Mouse (Mus musculus): ENCODE results near the gene Snx10. TPM values are rescaled to one million over a fixed set of nuclear protein-coding genes. Genes with fewer than 3 reads are reported as not detected.

Gene Snx10
- total RNA-seq, 2 experiments from 2014 or later, result 10.8 to 14.7 TPM

DNA sequence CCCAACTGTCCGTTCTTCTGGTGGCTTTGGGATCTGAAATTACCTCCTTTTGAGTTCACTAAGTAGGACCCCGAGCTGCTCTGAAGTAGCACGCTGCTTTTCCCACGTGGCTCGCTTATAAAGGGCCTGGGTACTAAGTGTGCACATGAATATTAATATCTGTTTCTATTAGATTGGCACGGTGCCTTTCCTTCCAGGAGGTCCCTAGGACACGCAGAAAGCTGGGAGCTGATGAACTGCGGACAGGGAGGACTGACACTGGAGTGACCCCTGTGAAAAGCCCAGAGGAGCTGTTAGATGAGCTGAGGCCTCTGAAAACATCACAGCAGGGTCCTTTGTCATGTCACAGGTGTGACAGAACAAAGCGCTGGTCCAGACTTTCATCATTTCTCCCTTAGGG lies 57.7 kb downstream of the Snx10 start:
- intact Hi-C loops (cut with DNase I), result no loop called here
- DNase-seq, result no peak

DNA sequence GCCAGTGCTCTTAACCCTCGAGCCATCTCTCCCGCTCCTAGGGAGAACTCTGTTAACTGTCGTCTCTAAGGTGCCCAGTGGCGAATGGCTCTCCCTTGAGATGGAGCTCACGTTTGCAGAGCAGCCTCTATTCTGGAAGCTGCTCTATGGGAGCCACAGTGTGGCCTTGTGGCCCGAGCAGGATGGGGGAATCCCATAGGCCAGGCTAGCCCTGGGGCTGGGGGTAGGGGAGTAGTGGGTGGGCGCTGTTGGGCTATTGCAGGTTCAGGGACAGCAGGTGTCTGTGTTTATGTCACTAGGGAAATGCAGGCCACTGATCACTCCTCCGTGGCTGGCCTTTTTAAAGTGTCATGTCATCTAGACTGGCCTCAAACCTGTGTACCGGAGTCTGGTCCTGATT lies 58.4 kb downstream of the Snx10 start:
- no peak for DNase-seq
- intact Hi-C loops (cut with DNase I), result no loop called here

DNA sequence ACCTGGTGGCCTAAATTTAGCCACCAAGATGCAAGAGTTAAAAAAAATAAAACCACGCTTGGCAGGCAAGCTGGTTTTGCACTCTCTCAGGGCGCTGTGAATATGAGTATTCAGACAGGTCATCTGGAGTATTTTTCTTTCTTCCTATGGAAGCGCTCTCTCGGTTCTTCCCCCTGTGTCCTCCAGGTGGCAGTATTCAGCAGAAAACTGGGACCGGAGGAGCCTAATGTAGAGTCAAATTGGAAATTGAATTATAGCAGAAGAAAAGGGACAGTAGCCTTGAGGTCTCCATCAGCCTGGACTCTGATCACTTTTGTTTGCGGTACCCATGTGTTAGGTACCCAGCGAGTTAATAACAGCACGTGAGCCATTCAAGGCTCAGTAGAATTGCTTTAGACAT lies 62.3 kb downstream of the Snx10 start:
- peak; percentile 75 to 82 for DNase-seq
- intact Hi-C loops (cut with DNase I), result loop anchor here (1.0 to 2.0 kb wide), 2 partner anchors 271 to 635 kb away; partner anchors contain the start of gene Hoxa7

DNA sequence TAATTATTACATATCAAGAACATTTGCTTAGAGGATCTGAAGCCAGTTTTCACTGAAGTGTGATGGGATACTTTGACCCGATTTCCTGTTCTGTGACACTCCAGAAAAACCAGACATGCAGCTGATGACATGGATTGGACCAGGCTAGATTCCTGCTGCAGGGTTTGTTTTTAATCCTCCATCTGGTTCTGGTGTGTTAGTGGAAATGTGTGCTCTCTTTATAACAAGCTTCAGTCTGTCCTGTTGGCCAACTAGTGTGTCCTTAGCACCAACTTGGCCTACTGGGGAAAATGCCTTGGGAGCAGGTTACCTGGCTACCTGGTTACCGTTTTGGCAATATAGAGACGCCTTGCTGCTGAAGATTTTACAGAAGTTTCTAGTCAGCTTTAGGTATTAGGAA lies 63.6 kb downstream of the Snx10 start:
- intact Hi-C loops (cut with DNase I), result loop anchor here (2.0 kb wide), 1 partner anchor 634 kb away; the partner anchor contains the start of gene Hoxa7
- DNase-seq, result no peak

DNA sequence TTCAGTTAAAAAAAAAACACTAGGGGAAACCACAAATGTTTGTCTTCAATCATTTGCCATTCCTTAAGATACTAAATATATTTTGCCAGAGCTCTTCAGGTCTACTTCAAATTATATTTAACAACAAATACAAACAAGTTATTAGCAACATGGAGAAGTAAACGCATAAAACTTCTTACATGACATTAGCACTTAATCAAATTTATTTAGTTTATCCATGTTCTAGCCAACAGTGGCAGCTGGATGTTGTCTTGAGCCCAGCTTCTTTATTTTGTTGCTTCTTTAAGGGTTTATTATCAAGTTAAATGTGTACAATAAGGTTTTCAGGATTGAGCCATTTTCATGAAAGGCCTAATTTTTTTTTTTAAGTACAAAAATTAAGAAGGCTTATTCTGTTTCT lies 67.6 kb downstream of the Snx10 start:
- DNase-seq, result no peak
- intact Hi-C loops (cut with DNase I), result loop anchor here (10.0 kb wide), 1 partner anchor 384 kb away; no protein-coding TSS in a partner anchor

DNA sequence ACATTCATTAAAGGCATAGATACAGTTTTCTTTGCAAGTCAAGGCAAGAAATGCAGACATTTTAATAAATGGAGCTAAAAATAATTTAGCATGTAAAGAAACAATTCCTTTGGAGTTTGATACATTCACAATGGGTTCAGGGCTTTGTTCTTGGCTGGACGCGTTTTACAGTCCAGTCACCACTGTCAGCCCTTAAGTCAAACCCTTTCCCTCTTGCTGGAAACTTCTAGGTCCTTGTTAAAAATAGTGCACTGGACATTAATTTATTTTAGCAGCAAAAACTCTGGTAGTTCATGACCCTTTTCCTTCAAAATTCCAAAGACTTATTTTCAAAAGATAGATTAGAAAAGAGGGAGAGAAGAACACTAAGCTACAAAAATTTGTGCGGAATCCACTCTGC lies 68.1 kb downstream of the Snx10 start:
- DNase-seq, result no peak
- intact Hi-C loops (cut with DNase I), result loop anchor here (2.0 to 10.0 kb wide), 2 partner anchors 131 to 383 kb away; no protein-coding TSS in a partner anchor

DNA sequence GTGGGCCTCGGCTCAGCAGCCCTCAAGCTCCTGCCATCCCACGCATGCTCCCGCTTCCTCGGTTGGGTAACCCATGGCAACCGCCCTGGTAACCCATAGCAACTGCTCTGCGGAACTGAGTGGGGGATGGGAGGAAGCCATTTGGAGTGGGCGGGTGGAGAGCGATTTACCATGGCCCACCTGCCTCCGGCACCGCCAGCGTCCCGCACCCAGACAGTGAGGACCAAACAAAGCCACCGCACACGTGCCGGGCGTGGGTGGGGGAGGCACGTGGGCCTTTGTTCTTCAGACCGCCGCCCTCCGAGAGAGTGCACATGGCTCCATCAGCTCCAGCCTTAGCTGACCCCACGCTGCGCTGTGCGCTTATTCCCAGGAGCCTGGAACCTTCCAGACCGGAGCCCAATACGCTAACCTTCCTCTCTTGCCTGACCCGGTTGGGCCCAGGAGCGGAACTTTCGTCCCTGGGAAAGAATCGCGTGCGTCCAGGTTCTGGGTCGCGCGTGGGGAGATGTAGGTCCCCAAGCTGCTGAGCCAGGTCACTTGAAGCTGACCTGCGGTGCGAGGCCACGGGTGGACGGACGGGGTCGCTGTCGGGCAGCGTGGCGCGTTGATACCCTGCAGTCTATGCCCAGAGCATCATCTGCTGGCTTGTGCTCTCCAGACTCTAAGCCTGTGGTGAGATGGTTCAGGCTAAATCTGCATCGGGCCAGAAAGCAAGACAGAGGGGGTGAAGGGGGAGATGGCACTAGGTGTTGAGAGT lies 68.8 kb downstream of the Snx10 start:
- intact Hi-C loops (cut with DNase I), result loop anchor here (2.0 to 10.0 kb wide), 2 partner anchors 130 to 382 kb away; no protein-coding TSS in a partner anchor
- DNase-seq, result peak; percentile 85 to 91

DNA sequence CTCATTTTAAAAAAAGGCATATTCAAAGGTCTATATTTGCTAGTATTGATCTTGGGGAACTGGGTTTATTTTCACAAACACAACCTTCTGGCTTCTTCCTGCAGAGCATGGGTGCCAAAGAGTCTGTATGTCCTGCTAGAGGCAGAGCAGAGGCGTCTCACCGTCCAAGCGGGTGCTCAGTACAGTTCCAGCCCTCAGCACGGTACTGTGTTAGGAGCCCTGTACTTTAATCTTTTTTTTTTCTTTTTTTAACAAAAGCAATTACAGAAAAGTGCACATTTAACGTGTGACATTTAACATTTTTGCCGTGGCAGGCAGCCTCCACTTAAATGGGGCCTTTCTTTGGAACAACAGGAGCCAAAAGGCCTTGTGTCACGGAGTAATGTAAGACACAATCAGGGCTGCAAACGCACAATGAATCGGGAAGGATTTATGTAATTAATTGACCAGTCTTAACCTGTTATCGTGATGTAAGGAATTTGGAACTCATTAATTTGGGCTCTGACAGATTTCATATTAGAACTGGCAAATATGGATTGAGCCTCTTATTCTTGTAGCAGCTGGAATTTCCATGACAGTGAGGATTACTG lies 69.8 kb downstream of the Snx10 start:
- no peak for DNase-seq
- intact Hi-C loops (cut with DNase I), result loop anchor here (2.0 to 10.0 kb wide), 2 partner anchors 129 to 381 kb away; no protein-coding TSS in a partner anchor

DNA sequence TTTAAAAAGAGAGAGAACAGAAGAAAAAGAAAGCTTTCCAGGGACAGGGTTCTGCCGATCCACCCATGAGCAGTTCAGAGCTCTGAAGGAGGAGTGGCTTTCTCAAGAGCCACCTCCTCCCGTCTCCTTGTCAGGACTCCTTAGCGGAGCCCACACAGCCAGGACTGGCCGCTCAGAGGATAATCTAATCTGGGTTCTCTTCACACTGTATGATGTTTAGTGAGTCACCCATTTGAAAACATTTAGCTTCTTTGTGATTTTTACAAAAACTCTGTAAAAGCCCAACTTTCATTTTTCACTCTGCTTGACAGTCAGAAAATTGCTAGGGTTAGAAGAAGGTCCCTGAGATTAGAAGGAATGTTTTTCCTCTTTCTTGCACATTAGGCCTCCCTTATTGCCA lies 70.8 kb downstream of the Snx10 start:
- intact Hi-C loops (cut with DNase I), result loop anchor here (10.0 kb wide), 1 partner anchor 380 kb away; no protein-coding TSS in a partner anchor
- DNase-seq, result peak in 1 of 2 experiments; percentile 12

DNA sequence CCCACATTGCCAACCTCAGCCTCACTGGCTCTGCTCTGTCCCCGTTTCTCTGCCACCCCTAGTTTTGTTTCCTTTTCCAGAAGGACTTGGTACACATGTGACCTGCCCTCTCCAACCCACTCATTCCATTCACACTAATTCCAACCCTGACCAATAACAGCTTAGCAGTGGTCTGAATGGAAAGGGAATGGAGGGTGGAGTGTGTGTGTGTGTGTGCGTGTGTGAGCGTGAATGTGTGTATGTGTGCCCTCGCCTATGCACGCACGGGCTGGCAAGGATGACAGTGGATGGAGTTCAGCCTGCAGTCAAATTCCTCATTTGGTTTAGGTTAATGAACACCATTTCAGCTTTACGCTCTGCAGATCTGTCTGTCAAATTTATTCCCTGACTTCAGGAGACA lies 74.4 kb downstream of the Snx10 start:
- intact Hi-C loops (cut with DNase I), result loop anchor here (10.0 kb wide), 1 partner anchor 377 kb away; no protein-coding TSS in a partner anchor

DNA sequence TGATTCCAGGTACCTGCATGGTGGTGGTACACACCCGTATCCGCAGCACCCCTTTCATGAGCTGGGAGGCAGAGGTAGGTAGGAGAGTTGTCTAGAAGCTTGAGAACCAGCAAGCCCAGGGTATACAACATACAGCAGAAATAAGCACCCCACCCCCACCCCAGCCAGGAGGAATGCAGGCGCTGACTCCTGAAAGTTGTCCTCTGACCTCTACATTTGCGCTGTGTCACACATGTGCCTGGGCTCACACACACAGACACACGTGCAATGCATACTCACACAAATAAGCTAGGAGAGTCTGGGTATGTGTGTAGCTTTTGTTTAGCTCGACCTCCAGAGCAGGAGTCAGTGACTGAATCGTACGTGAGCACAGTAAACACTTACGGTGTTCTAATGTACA lies 76.7 kb downstream of the Snx10 start:
- no peak for DNase-seq
- intact Hi-C loops (cut with DNase I), result no loop called here

More for the DNA sequence above, 74.4 kb downstream of the Snx10 start:
- DNase-seq, result no peak

DNA sequence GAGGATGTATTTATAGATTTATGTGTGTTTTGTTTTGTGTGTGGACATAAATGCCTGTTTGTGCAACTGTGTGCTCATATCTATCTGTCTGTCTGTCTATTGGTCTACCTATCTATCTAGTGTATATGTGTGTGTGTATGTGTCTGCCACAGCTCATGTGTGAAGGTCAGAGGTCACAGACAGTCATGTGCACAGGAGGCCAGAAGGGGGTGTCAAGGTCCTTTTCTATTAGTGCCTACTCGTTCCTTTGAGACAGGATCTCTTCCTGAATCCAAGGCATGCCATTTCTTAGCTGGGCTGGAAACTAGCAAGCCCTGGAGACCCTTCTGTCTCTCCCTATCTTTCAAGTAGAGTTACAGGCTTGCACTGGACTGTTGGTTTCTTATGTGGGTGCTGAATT lies 78.6 kb downstream of the Snx10 start:
- intact Hi-C loops (cut with DNase I), result no loop called here
- DNase-seq, result no peak

DNA sequence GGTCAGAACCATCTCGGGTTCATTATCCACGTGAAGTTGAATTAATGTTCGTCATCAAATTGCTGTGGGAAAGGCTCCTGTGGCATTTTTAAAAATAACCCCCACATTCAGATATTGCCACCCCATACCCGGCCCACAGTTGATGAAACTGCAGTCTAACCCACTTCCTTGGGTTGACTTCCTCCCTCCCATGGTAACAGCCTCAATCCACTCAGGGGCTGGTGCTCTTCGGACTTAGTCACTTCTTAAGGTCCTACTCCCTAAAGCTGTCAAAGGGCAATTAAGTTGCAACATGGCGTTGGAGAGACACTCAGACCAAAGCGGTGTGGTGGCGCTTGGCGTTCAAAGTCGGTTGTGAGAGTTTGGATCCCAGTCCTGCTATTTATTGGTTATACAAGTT lies 80.0 kb downstream of the Snx10 start:
- DNase-seq, result no peak
- intact Hi-C loops (cut with DNase I), result no loop called here

DNA sequence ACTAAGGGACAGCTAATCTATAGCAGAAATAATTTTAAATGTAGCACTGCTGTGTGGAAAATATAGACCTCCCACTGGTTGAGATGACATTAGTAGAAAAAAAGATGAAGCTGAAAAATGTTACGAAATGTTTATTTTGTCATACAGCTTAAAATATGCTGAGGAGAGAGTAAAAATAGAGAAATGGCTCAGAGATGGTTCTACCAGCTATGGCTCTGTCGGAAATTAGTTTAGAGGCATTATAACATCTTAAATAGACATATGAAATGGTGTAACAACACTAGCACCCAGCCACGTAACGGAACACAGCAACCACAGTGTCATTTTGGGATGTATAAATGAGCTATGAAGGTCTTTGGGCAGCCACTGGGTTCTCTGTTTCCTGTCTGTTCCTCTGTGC lies 82.5 kb downstream of the Snx10 start:
- intact Hi-C loops (cut with DNase I), result no loop called here
- no peak for DNase-seq

DNA sequence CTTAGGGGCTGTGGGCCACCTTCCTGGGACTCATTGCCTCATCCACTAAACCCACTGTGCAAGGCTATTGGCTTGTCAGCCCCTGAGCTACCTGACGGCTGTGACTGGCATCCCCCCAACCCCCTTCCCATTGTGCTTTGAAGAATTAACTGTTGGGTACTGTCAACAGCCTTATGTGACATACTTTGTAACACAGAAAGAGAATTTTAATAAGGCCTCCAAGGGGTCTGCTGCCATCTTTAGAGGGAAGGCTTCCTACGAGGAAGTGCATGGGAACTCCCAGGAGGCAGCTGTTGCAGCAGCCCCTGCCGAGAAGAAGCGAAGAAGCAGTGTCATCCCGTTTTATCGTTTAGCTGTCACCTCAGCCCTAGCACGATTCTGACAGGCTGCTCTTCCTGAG lies 83.1 kb downstream of the Snx10 start:
- DNase-seq, result no peak
- intact Hi-C loops (cut with DNase I), result no loop called here

DNA sequence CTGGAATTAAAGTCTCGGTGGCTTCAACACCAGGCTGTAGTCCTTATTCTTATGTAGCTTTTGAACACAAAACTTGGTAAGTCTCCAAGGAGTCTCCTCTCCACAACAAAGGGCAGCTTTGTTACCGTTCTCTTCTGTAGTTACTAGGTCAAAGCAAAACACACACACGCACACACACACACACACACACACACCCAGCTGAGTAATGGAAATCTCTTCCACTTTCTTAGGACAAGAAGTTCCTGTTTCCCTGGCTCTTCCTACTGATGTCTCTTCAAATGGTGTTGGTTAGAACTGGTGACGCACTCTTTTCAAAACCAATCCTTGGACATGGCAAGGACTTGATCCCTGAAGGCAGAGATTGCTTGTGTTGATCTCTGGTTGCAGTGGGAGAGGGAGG lies 87.9 kb downstream of the Snx10 start:
- intact Hi-C loops (cut with DNase I), result loop anchor here (1.0 kb wide), 2 partner anchors 112 to 247 kb away; no protein-coding TSS in a partner anchor
- no peak for DNase-seq

DNA sequence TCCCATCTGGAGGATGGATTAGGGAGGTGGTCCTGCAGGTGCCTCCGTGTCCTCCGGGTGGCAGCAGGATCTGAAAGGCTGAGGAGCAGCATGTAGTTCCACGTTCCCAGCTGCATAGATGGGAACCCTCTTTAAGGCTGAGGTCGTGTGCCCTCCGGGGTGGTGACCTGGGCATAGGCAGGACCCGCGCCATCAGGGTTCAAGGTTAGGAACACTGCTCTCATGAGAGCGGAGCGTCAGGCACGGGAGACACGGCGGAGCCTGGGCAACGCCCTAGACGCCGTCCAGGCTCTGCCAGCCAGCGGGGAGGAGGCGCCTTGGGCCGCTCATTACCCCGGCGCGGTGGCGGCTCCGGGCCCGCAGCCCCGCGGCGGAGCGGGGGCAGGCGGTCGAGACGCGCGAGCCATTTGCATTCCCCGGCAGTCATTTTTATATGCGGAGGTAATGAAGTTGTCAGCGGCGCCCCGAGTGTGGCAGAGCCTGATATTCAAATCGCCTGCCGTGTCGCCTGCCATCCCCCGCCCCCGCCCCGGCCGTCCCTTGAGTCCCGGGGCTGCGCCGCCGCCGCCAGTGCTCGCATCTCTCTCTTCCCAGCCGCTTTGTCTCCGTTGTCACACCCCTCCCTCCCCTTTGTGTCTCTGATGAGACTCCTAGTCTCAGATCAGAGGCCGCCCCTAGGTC lies 88.8 kb downstream of the Snx10 start:
- peak; percentile 62 to 64 for DNase-seq
- intact Hi-C loops (cut with DNase I), result loop anchor here (1.0 kb wide), 2 partner anchors 111 to 246 kb away; no protein-coding TSS in a partner anchor

DNA sequence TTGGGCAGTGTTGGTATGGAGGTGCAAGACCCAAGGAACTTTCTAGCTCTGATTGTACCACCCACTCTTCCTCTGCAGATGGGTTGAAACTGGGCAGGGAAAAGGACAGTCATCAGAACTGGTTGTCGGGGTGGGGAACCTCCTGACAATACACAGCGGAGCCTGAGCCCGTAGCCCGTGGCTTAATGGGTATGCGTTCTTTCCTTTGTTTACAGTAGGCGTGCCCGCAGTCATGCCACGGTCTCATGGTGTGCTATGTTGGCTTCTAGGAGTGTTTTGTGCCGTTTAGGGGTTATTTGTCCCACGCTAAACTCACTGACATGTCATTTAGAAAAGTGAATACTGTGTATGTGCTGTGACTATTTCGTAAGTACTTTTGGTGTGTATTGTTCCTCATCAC lies 90.0 kb downstream of the Snx10 start:
- intact Hi-C loops (cut with DNase I), result no loop called here

DNA sequence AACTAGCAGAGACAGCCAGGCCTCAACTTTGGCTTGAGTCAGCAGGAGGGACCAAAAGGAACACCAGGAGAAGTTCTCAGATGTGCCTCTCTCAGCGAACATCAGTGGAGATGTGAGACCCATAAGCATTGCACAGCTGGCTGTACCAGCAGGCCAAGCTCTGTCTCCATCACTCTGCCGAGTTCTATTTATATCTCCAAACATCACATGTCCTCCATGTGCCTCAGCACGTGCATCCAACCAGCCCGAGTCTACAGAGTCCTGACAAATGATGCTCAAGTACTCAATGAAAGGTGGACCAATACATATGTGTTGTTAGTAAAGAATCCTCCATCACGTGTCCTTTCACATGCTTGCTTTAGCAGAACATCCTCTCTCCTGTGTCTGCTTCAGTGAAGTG lies 103.1 kb downstream of the Snx10 start:
- intact Hi-C loops (cut with DNase I), result no loop called here
- DNase-seq, result no peak

More for the DNA sequence above, 90.0 kb downstream of the Snx10 start:
- no peak for DNase-seq

DNA sequence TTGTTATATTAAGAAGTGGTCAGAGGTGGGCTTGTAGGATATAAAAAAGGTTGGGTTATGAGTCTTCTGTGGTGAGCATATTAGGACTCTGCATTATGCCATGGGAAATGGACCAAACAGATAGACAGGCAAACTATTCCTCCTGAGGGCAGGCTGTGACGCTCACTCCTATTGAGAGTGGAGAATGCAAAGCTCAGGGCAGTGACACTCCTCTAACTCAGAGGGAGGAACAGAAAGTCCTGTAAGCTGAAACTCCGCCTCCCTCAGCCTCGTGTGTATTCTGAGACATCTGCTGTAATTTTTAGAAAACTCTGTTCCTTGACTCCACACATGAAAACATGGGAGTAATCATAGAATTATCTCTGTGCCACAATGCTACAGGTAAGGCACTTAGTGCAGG lies 106.0 kb downstream of the Snx10 start:
- DNase-seq, result no peak
- intact Hi-C loops (cut with DNase I), result no loop called here

DNA sequence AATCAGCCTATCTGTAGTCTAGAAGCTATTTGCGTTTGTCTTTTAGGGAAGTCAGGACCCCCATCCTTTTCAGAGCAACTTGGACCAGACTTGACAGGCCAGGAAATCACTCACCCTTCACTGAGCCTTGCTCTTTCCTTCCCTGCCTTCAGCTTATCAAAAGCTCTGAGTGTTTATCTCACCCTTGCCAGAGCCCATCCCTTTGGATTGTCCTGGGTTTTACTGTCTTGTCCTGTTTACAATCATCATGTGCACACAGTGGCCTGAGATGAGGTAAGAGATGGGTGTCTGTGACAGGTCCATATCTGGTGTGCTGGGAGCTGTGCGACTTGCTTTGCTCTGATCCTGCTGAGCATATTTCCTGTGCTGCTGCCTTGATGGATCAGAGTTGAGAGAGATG lies 106.5 kb downstream of the Snx10 start:
- DNase-seq, result no peak
- intact Hi-C loops (cut with DNase I), result no loop called here
